Mouse (Mus musculus) myocyte (in vitro differentiated cells): ENCODE data around the gene Fstl3. TPM values are rescaled to one million over a fixed set of nuclear protein-coding genes. Genes with fewer than 3 reads are reported as not detected.

Experiments used
- H3K27me3 ChIP-seq: one replicate; pipeline ENCODE4 v1.6.1; 2011; ENCODE audit not compliant: control insufficient read depth, insufficient read depth, insufficient read length
- H3K36me3 ChIP-seq: one replicate; pipeline ENCODE4 v1.6.1; 2011; ENCODE audit not compliant: control insufficient read depth, insufficient read depth
- H3K4me2 ChIP-seq: one replicate; pipeline ENCODE4 v1.6.1; 2011; ENCODE audit warnings: low read depth, control low read depth
- H3K4me3 ChIP-seq: one replicate; pipeline ENCODE4 v1.5.1; 2011; ENCODE audit warnings: mild to moderate bottlenecking, control low read depth, moderate library complexity
- H3K79me2 ChIP-seq: one replicate; pipeline ENCODE4 v1.6.1; 2011; ENCODE audit not compliant: control insufficient read depth, insufficient read depth
- H3ac ChIP-seq: one replicate; pipeline ENCODE4 v1.6.1; 2011; ENCODE audit not compliant: control insufficient read depth, insufficient read length
- CEBPB ChIP-seq: IDR thresholded peaks from 2 replicates; pipeline ENCODE4 v1.6.1; 2011; ENCODE audit warnings: mild to moderate bottlenecking, moderate library complexity; ENCODE audit not compliant: poor library complexity, insufficient read depth, severe bottlenecking
- E2F4 ChIP-seq: IDR thresholded peaks from one replicate; pipeline ENCODE4 v1.6.1; 2011; ENCODE audit warnings: mild to moderate bottlenecking, control low read depth, moderate library complexity; ENCODE audit not compliant: insufficient read depth
- MAX ChIP-seq: IDR thresholded peaks from one replicate; pipeline ENCODE4 v1.6.1; 2011; ENCODE audit warnings: low read depth, mild to moderate bottlenecking, control low read depth
- MYOD1 ChIP-seq, 3 experiments: IDR thresholded peaks; one replicate each; pipeline ENCODE4 v1.6.1; 2011; ENCODE audit warnings: control low read depth in 2 of 3, low read depth in 2 of 3, mild to moderate bottlenecking in 2 of 3, moderate library complexity in 1 of 3; ENCODE audit not compliant: insufficient read length in 2 of 3, control insufficient read depth in 1 of 3
- MYOG ChIP-seq, 3 experiments: IDR thresholded peaks; one replicate each; pipeline ENCODE4 v1.6.1; 2011; ENCODE audit warnings: control low read depth in 2 of 3, low read depth in 2 of 3, mild to moderate bottlenecking in 2 of 3; ENCODE audit not compliant: insufficient read length in 2 of 3, control insufficient read depth in 1 of 3, insufficient read depth in 1 of 3
- POLR2A ChIP-seq: IDR thresholded peaks from one replicate; pipeline ENCODE4 v1.6.1; 2011; ENCODE audit warnings: low read depth, mild to moderate bottlenecking, control low read depth, moderate library complexity; ENCODE audit not compliant: insufficient read length
- POLR2AphosphoS2 ChIP-seq: IDR thresholded peaks from one replicate; pipeline ENCODE4 v1.6.1; 2011; ENCODE audit warnings: low read depth, control low read depth; ENCODE audit not compliant: insufficient read length
- REST ChIP-seq: IDR thresholded peaks from one replicate; pipeline ENCODE4 v1.6.1; 2011; ENCODE audit warnings: mild to moderate bottlenecking, control low read depth, moderate library complexity; ENCODE audit not compliant: insufficient read depth, insufficient read length
- SRF ChIP-seq: IDR thresholded peaks from one replicate; pipeline ENCODE4 v1.6.1; 2011; ENCODE audit warnings: low read depth; ENCODE audit not compliant: control insufficient read depth, insufficient read length
- TCF12 ChIP-seq: IDR thresholded peaks from one replicate; pipeline ENCODE4 v1.6.1; 2011; ENCODE audit warnings: mild to moderate bottlenecking, control low read depth; ENCODE audit not compliant: poor library complexity, insufficient read depth, severe bottlenecking
- TCF3 ChIP-seq: IDR thresholded peaks from one replicate; pipeline ENCODE4 v1.6.1; 2011; ENCODE audit warnings: low read depth, control low read depth; ENCODE audit not compliant: insufficient read length
- USF1 ChIP-seq: IDR thresholded peaks from one replicate; pipeline ENCODE4 v1.6.1; 2011; ENCODE audit warnings: low read depth, mild to moderate bottlenecking, control low read depth, moderate library complexity
- polyA plus RNA-seq: library from polyadenylated mRNA; unstranded; fragments of >200 nt; fragmentation: generic; extraction: Trizol; gene quantifications from one replicate; pipeline ENCODE4 v1.2.1, GENCODE M21; 2012; ENCODE audit warnings: missing spikeins

Gene Fstl3
- 28.9 TPM for polyA plus RNA-seq

GRCm38 (mm10) chr10:79777103-79777531 is at the start of gene Fstl3:
Gene Fstl3, plus strand, starts transcription at chr10:79777272.
- H3K4me3 ChIP-seq, result peak within 1 kb of the TSS; percentile 20
- peak within 1 kb of the TSS; percentile 75 for H3K4me2 ChIP-seq
- TF ChIP-seq E2F4 (no peak), CEBPB (no peak), POLR2A (peak; percentile 58), SRF (no peak), REST (no peak), POLR2AphosphoS2 (peak; percentile 39), TCF3 (no peak), USF1 (no peak), TCF12 (no peak), MYOD1 (IDR thresholded peaks at IDR 0.05; ENCODE audit: control insufficient read depth in 1 of 3, insufficient read length in 2 of 3, low read depth in 2 of 3) (peak in 1 of 3 experiments; percentile 18), MYOG (IDR thresholded peaks at IDR 0.05; ENCODE audit: control insufficient read depth in 1 of 3, insufficient read depth in 1 of 3, insufficient read length in 2 of 3, low read depth in 2 of 3) (no peak), MAX (no peak)
- no peak within 1 kb of the TSS for H3ac ChIP-seq
- no peaks in the 10 kb centered on the region for H3K36me3 ChIP-seq
- no peaks in the 10 kb centered on the region for H3K79me2 ChIP-seq
- no peaks in the 10 kb centered on the region for H3K27me3 ChIP-seq

GRCm38 (mm10) chr10:79728323-79729249 is 48.5 kb upstream of the Fstl3 start:
- TF ChIP-seq POLR2A (no peak), E2F4 (no peak), MAX (no peak), POLR2AphosphoS2 (no peak), USF1 (no peak), REST (no peak), TCF3 (no peak), MYOG (IDR thresholded peaks at IDR 0.05; ENCODE audit: control insufficient read depth in 1 of 3, insufficient read depth in 1 of 3, insufficient read length in 2 of 3, low read depth in 2 of 3) (no peak), TCF12 (no peak), MYOD1 (IDR thresholded peaks at IDR 0.05; ENCODE audit: control insufficient read depth in 1 of 3, insufficient read length in 2 of 3, low read depth in 2 of 3) (no peak), SRF (no peak), CEBPB (no peak)
- no peak overlapping the region for H3K4me3 ChIP-seq
- H3ac ChIP-seq, result no peak overlapping the region
- H3K36me3 ChIP-seq, result no peaks in the 10 kb centered on the region
- H3K27me3 ChIP-seq, result peaks cover 4% of the 10 kb centered on the region
- H3K4me2 ChIP-seq, result no peak overlapping the region
- no peaks in the 10 kb centered on the region for H3K79me2 ChIP-seq

- Histone ChIP-seq H3K4me2 (no peak overlapping the region), H3K4me3 (no peak overlapping the region)
- TF ChIP-seq MYOG (IDR thresholded peaks at IDR 0.05; ENCODE audit: control insufficient read depth in 1 of 3, insufficient read depth in 1 of 3, insufficient read length in 2 of 3, low read depth in 2 of 3) (peak in 1 of 3 experiments; percentile 9), REST (no peak), TCF3 (no peak)
Observed at GRCm38 (mm10) chr10:79729357-79729965, 47.6 kb upstream of the Fstl3 start.

GRCm38 (mm10) chr10:79732500-79732899 is 44.6 kb upstream of the Fstl3 start:
- Histone ChIP-seq H3K27me3 (no peaks in the 10 kb centered on the region), H3K4me3 (no peak overlapping the region), H3K79me2 (no peaks in the 10 kb centered on the region), H3K4me2 (no peak overlapping the region), H3ac (no peak overlapping the region), H3K36me3 (peaks cover 13% of the 10 kb centered on the region)
- TF ChIP-seq REST (no peak), MAX (no peak), MYOG (IDR thresholded peaks at IDR 0.05; ENCODE audit: control insufficient read depth in 1 of 3, insufficient read depth in 1 of 3, insufficient read length in 2 of 3, low read depth in 2 of 3) (no peak), TCF12 (no peak), SRF (no peak), POLR2A (no peak), TCF3 (no peak)

More at GRCm38 (mm10) chr10:79729357-79729965, 47.6 kb upstream of the Fstl3 start:
- Histone ChIP-seq H3ac (no peak overlapping the region), H3K36me3 (no peaks in the 10 kb centered on the region), H3K79me2 (no peaks in the 10 kb centered on the region), H3K27me3 (peaks cover 1% of the 10 kb centered on the region)

- H3ac ChIP-seq, result no peak overlapping the region
- H3K4me3 ChIP-seq, result no peak overlapping the region
- H3K79me2 ChIP-seq, result no peaks in the 10 kb centered on the region
- no peak for TF ChIP-seq MAX
- TF ChIP-seq TCF3, result no peak
- TF ChIP-seq POLR2AphosphoS2, result no peak
- no peaks in the 10 kb centered on the region for H3K27me3 ChIP-seq
- H3K4me2 ChIP-seq, result no peak overlapping the region
- peaks cover 20% of the 10 kb centered on the region for H3K36me3 ChIP-seq
Observed at GRCm38 (mm10) chr10:79733847-79734246, 43.2 kb upstream of the Fstl3 start.
